Mouse (Mus musculus) lung, postnatal 0 days (tissue): ENCODE measurements around the gene Susd2. TPM values are rescaled to one million over a fixed set of nuclear protein-coding genes. Genes with fewer than 3 reads are reported as not detected.

Experiments used
- ATAC-seq: fragments of 200-750 bp; cut with Nextera tagmentation; 2 replicates; pipeline ENCODE4 v1.8.0; 2017; ENCODE audit warnings: moderate library complexity
- DNase-seq: peaks from one replicate; pipeline ENCODE4 v3.0.0-alpha.2; 2016; ENCODE audit warnings: low spot score
- H3K27ac ChIP-seq: fragments of 300-500 bp; sonication (generic); 2 replicates; pipeline ENCODE4 v1.5.1; 2014; ENCODE audit warnings: antibody characterized with exemption, mild to moderate bottlenecking, low read length, mixed read lengths
- H3K27me3 ChIP-seq: fragments of 300-500 bp; sonication (generic); replicated peaks from 2 replicates; pipeline ENCODE4 v1.6.1; 2014; ENCODE audit warnings: low read length, mixed read lengths; ENCODE audit not compliant: insufficient read depth
- H3K36me3 ChIP-seq: fragments of 300-500 bp; sonication (generic); 2 replicates; pipeline ENCODE4 v1.6.1; 2014; ENCODE audit warnings: low read length, mixed read lengths; ENCODE audit not compliant: insufficient read depth
- H3K4me1 ChIP-seq: fragments of 300-500 bp; sonication (generic); 2 replicates; pipeline ENCODE4 v1.6.1; 2014; ENCODE audit warnings: antibody characterized with exemption, low read depth, low read length, mixed read lengths; ENCODE audit not compliant: insufficient read depth
- H3K4me2 ChIP-seq: fragments of 300-500 bp; sonication (generic); replicated peaks from 2 replicates; pipeline ENCODE4 v1.6.1; 2014; ENCODE audit warnings: low read depth, mild to moderate bottlenecking, low read length, moderate library complexity, mixed read lengths
- H3K4me3 ChIP-seq: fragments of 300-500 bp; sonication (generic); 2 replicates; pipeline ENCODE4 v1.5.1; 2014; ENCODE audit warnings: low read depth, low read length
- H3K9ac ChIP-seq: fragments of 300-500 bp; sonication (generic); replicated peaks from 2 replicates; pipeline ENCODE4 v1.6.1; 2014; ENCODE audit warnings: low read depth, mild to moderate bottlenecking
- H3K9me3 ChIP-seq: fragments of 300-500 bp; sonication (generic); 2 replicates; pipeline ENCODE4 v1.6.1; 2016; ENCODE audit warnings: low read length, mixed read lengths
- CTCF ChIP-seq: IDR thresholded peaks from 2 replicates; pipeline ENCODE4 v1.5.1; 2016; ENCODE audit warnings: antibody characterized with exemption, mild to moderate bottlenecking
- EP300 ChIP-seq: IDR thresholded peaks from 2 replicates; pipeline ENCODE4 v1.6.1; 2016; ENCODE audit warnings: antibody characterized with exemption, mild to moderate bottlenecking, control low read depth
- WGBS: fragments of 180-500 bp; shearing (Covaris S2); extraction: QIAGEN DNeasy Blood & Tissue Kit; methylation state at CpG from one replicate; pipeline ENCODE4 v1.1.7; 2014; 5-methylcytosine and 5-hydroxymethylcytosine counted together
- polyA plus RNA-seq: library from polyadenylated mRNA; unstranded; fragments of >200 nt; fragmentation: Nextera tagmentation; extraction: Ambion mirVana; gene quantifications from 2 replicates; pipeline ENCODE4 v1.2.1, GENCODE M21; 2015

The Susd2 gene
- polyA plus RNA-seq, 1 experiment from 2014 or later: 9.3 TPM

GRCm38 (mm10) chr10:75589129-75589528 is 54.7 kb downstream of the Susd2 start, which contains the start of gene Ggt5:
Gene Ggt5 (plus strand): TSS chr10:75589340.
- no peak within 1 kb of the TSS for H3K9ac ChIP-seq
- peaks cover 31% of the 10 kb centered on the region for H3K4me1 ChIP-seq
- H3K9me3 ChIP-seq: no peaks in the 10 kb centered on the region
- H3K27me3 ChIP-seq: no peaks in the 10 kb centered on the region
- H3K4me2 ChIP-seq: peak within 1 kb of the TSS; percentile 38
- no peaks in the 10 kb centered on the region for H3K36me3 ChIP-seq
- 8% methylated on average over 5 of the region's 5 CpGs for WGBS
- peak within 1 kb of the TSS; percentile 8; the same call in 1 of the 2 replicates for H3K4me3 ChIP-seq
- no peak within 1 kb of the TSS for H3K27ac ChIP-seq
- TF ChIP-seq EP300: no peak
- ATAC-seq (no peak), DNase-seq (peak; percentile 69)

DNA sequence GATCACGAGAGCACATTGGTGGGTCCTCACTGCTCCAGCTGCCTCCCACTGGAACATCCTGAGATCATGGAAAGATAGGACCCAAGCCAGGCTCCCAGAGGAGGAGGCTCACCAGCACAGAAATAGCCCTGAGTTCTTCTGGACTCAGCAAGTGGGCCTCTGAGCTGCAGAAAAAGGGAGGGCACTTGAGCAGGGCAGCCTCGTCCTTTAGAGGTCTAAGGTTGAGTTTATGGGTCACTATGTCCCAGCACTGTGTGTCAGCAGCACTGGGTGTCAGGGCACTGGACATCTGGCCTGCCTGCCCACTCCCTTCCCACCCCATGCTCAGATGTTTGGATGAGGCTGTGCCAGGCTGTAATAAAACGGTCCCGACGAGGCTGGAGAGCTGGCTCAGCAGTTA is 55.5 kb downstream of the Susd2 start:
- peak; percentile 44 for ATAC-seq

GRCm38 (mm10) chr10:75587781-75588180 is 56.0 kb downstream of the Susd2 start:
- Histone ChIP-seq H3K9me3 (no peaks in the 10 kb centered on the region), H3K27ac (0 out of 2 replicates have a peak overlapping the region, but pooled peaks have one; percentile 20), H3K4me1 (peaks cover 31% of the 10 kb centered on the region), H3K36me3 (no peaks in the 10 kb centered on the region), H3K4me3 (no peak overlapping the region), H3K27me3 (no peaks in the 10 kb centered on the region), H3K4me2 (no peak overlapping the region), H3K9ac (no peak overlapping the region)
- TF ChIP-seq EP300: no peak
- TF ChIP-seq CTCF: no peak
- DNase-seq: peak; percentile 55
- ATAC-seq: peak; percentile 18
- 57% methylated on average over 4 of the region's 4 CpGs for WGBS

More for the DNA sequence above, 55.5 kb downstream of the Susd2 start:
- no peak overlapping the region for H3K4me2 ChIP-seq
- H3K9ac ChIP-seq: no peak overlapping the region
- H3K27ac ChIP-seq: no peak overlapping the region
- H3K4me1 ChIP-seq: peaks cover 31% of the 10 kb centered on the region
- no peaks in the 10 kb centered on the region for H3K27me3 ChIP-seq
- no peaks in the 10 kb centered on the region for H3K36me3 ChIP-seq
- WGBS: 34% methylated on average over 5 of the region's 5 CpGs
- H3K9me3 ChIP-seq: no peaks in the 10 kb centered on the region
- peak; percentile 67 for DNase-seq
- TF ChIP-seq EP300: 0 out of 2 replicates have a peak, but pooled peaks have one; percentile 10
- no peak for TF ChIP-seq CTCF
- no peak overlapping the region for H3K4me3 ChIP-seq

Other genes with a start within 250 kb of the Susd2 start
- gene Upb1, start 242.9 kb downstream of the Susd2 start, polyA plus RNA-seq: 0.27 and 0.33 TPM in 2 replicates
- gene Snrpd3, start 126.5 kb downstream of the Susd2 start, polyA plus RNA-seq: 61.6 and 65.7 TPM in 2 replicates
- 19.9 and 20.3 TPM in 2 replicates for gene Gucd1, start 126.0 kb downstream of the Susd2 start, polyA plus RNA-seq
- 0.52 and 0.84 TPM in 2 replicates for gene Lrrc75b, start 83.7 kb downstream of the Susd2 start, polyA plus RNA-seq
- 0.21 and 0.42 TPM in 2 replicates for gene Ggt1, start 82.4 kb downstream of the Susd2 start, polyA plus RNA-seq
- 3.0 and 3.4 TPM in 2 replicates for gene Ggt5, start 54.7 kb downstream of the Susd2 start, polyA plus RNA-seq
- gene Cabin1, start 120.3 kb upstream of the Susd2 start, polyA plus RNA-seq: 33.1 and 34.5 TPM in 2 replicates
- 70.6 and 81.5 TPM in 2 replicates for gene Ddt, start 129.4 kb upstream of the Susd2 start, polyA plus RNA-seq
- gene Gm20441, start 136.9 kb upstream of the Susd2 start, polyA plus RNA-seq: not detected in 2 replicates
- 56.6 and 58.9 TPM in 2 replicates for gene Gstt3, start 137.4 kb upstream of the Susd2 start, polyA plus RNA-seq
- 36.4 and 38.3 TPM in 2 replicates for gene Gstt1, start 154.6 kb upstream of the Susd2 start, polyA plus RNA-seq
- not detected in 2 replicates for gene Gstt4, start 178.5 kb upstream of the Susd2 start, polyA plus RNA-seq
- gene Gstt2, start 193.4 kb upstream of the Susd2 start, polyA plus RNA-seq: 40.6 and 44.7 TPM in 2 replicates
- gene Mif, start 216.2 kb upstream of the Susd2 start, polyA plus RNA-seq: 280 and 356 TPM in 2 replicates
- 1.2 TPM in 2 replicates for gene Derl3, start 249.4 kb upstream of the Susd2 start, polyA plus RNA-seq